Mouse (Mus musculus): ENCODE results near the gene Tbl1x. TPM values are rescaled to one million over a fixed set of nuclear protein-coding genes. Genes with fewer than 3 reads are reported as not detected.

The Tbl1x gene
- polyA plus RNA-seq, 1 experiment from 2014 or later, result 51.8 TPM

GRCm38 (mm10) chrX:77544550-77544949 lies 33.7 kb downstream of the Tbl1x start:
- Histone ChIP-seq H3K4me1 (peaks cover 67% of the 10 kb centered on the region), H3K4me3 (no peak overlapping the region), H3K36me3 (no peaks in the 10 kb centered on the region), H3K4me2 (no peak overlapping the region), H3K27ac (replicated peaks) (no peak overlapping the region), H3K9ac (no peak overlapping the region), H3K27me3 (replicated peaks) (no peaks in the 10 kb centered on the region), H3K9me3 (no peaks in the 10 kb centered on the region)
- ATAC-seq (ENCODE audit: extremely low read depth, insufficient number of reproducible peaks, low FRiP score, low TSS enrichment), result no peak
- 76% methylated on average over 4 of the region's 4 CpGs for WGBS

- Histone ChIP-seq H3K27me3 (replicated peaks) (no peaks in the 10 kb centered on the region), H3K4me1 (peaks cover 75% of the 10 kb centered on the region), H3K36me3 (no peaks in the 10 kb centered on the region), H3K9me3 (no peaks in the 10 kb centered on the region), H3K4me3 (no peak overlapping the region), H3K4me2 (no peak overlapping the region), H3K9ac (0 out of 2 replicates have a peak overlapping the region, but pooled peaks have one; percentile 10), H3K27ac (replicated peaks) (0 out of 2 replicates have a peak overlapping the region, but pooled peaks have one; percentile 1)
- no peak for ATAC-seq (ENCODE audit: extremely low read depth, insufficient number of reproducible peaks, low FRiP score, low TSS enrichment)
These were observed 34.7 kb downstream of the Tbl1x start for GRCm38 (mm10) chrX:77545362-77546078.

- peaks cover 76% of the 10 kb centered on the region for H3K4me1 ChIP-seq
- no peak overlapping the region for H3K9ac ChIP-seq
- H3K4me2 ChIP-seq, result no peak overlapping the region
- ATAC-seq (ENCODE audit: extremely low read depth, insufficient number of reproducible peaks, low FRiP score, low TSS enrichment), result no peak
- H3K36me3 ChIP-seq, result no peaks in the 10 kb centered on the region
- H3K27ac ChIP-seq (replicated peaks), result peak overlapping the region; percentile 36
- no peak overlapping the region for H3K4me3 ChIP-seq
- WGBS, result 67% methylated on average over 1 of the region's 1 CpGs
- H3K9me3 ChIP-seq, result no peaks in the 10 kb centered on the region
- H3K27me3 ChIP-seq (replicated peaks), result no peaks in the 10 kb centered on the region
These were observed 35.6 kb downstream of the Tbl1x start for GRCm38 (mm10) chrX:77546448-77546847.

DNA sequence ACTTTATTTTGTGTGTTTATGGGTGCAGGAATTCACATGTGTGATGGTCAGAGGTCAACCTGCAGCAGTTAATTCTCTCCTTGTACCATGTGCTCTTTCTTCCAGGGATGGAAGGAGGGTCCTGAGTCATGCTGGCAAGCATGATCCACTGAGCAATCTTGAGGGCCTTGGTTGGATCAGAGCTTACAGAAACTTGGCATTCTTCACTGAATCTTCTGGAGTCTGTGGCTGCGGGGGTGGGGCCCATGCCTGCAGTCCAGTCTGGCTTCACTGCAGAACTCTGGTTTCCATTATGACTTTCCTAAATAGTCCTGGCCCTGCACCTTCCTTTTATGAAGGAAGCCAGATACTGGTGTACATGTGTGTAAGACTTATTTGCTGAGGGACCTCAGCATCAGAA lies 38.1 kb downstream of the Tbl1x start:
- Histone ChIP-seq H3K4me2 (no peak overlapping the region), H3K9ac (no peak overlapping the region), H3K4me3 (no peak overlapping the region), H3K27ac (replicated peaks) (0 out of 2 replicates have a peak overlapping the region, but pooled peaks have one; percentile 36), H3K9me3 (no peaks in the 10 kb centered on the region), H3K4me1 (peaks cover 84% of the 10 kb centered on the region), H3K27me3 (replicated peaks) (no peaks in the 10 kb centered on the region), H3K36me3 (no peaks in the 10 kb centered on the region)
- ATAC-seq (ENCODE audit: extremely low read depth, insufficient number of reproducible peaks, low FRiP score, low TSS enrichment), result no peak
- WGBS, result 71% methylated on average over 1 of the region's 1 CpGs

DNA sequence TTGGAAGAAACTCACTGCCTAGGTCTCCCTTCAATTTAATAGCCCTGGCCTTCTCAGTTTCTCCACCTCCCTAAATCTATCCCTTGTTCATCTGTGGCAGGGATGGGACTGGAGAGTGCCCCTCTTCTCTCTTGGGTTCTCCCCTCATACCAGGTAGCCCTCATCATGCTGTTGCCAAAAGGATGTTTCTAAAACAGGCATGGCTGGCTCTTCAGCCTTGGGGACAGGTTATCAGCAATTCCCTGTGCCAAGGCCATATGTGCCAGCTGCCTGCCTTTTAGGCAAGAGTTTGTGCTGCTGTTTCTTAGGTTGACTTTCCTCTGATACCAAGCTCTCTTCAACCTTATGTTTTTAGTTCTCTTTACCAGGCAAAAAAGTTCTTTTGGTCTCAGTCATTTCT lies 39.6 kb downstream of the Tbl1x start:
- no peaks in the 10 kb centered on the region for H3K36me3 ChIP-seq
- H3K4me3 ChIP-seq, result no peak overlapping the region
- no peaks in the 10 kb centered on the region for H3K9me3 ChIP-seq
- H3K4me2 ChIP-seq, result no peak overlapping the region
- no peak overlapping the region for H3K27ac ChIP-seq (replicated peaks)
- peaks cover 69% of the 10 kb centered on the region for H3K4me1 ChIP-seq
- no peak overlapping the region for H3K9ac ChIP-seq
- H3K27me3 ChIP-seq (replicated peaks), result no peaks in the 10 kb centered on the region
- no peak for ATAC-seq (ENCODE audit: extremely low read depth, insufficient number of reproducible peaks, low FRiP score, low TSS enrichment)

GRCm38 (mm10) chrX:77551306-77551705 lies 40.5 kb downstream of the Tbl1x start:
- ATAC-seq (ENCODE audit: extremely low read depth, insufficient number of reproducible peaks, low FRiP score, low TSS enrichment), result no peak
- no peaks in the 10 kb centered on the region for H3K9me3 ChIP-seq
- no peaks in the 10 kb centered on the region for H3K27me3 ChIP-seq (replicated peaks)
- H3K4me3 ChIP-seq, result no peak overlapping the region
- H3K9ac ChIP-seq, result no peak overlapping the region
- peak overlapping the region; percentile 49; the same call in 1 of the 2 replicates for H3K27ac ChIP-seq (replicated peaks)
- H3K4me2 ChIP-seq, result no peak overlapping the region
- no peaks in the 10 kb centered on the region for H3K36me3 ChIP-seq
- peaks cover 60% of the 10 kb centered on the region for H3K4me1 ChIP-seq

DNA sequence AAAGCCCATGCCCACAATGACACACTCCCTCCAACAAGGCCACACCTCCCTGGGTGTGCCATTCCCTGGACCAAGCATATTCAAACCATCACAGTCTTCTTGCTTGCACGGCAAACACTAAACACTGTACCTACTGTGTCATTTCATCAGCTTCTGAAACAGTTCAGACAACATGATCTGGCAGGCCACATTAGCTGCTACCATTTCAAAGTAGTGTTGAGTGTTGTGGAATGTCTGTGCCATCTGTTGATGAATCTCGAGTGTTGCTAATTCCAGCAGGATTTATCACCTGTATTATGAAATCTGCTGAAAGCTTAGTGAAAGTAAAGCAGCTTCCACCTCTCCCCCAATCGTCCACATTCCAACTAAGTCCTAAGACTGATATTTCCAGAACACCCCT lies 41.3 kb downstream of the Tbl1x start:
- H3K27me3 ChIP-seq (replicated peaks), result no peaks in the 10 kb centered on the region
- H3K9me3 ChIP-seq, result no peaks in the 10 kb centered on the region
- H3K9ac ChIP-seq, result no peak overlapping the region
- H3K27ac ChIP-seq (replicated peaks), result peak overlapping the region; percentile 49
- no peaks in the 10 kb centered on the region for H3K36me3 ChIP-seq
- no peak overlapping the region for H3K4me3 ChIP-seq
- ATAC-seq (ENCODE audit: extremely low read depth, insufficient number of reproducible peaks, low FRiP score, low TSS enrichment), result no peak; the same call in 1 of the 2 replicates
- peaks cover 52% of the 10 kb centered on the region for H3K4me1 ChIP-seq
- 35% methylated on average over 3 of the region's 3 CpGs for WGBS
- no peak overlapping the region for H3K4me2 ChIP-seq

DNA sequence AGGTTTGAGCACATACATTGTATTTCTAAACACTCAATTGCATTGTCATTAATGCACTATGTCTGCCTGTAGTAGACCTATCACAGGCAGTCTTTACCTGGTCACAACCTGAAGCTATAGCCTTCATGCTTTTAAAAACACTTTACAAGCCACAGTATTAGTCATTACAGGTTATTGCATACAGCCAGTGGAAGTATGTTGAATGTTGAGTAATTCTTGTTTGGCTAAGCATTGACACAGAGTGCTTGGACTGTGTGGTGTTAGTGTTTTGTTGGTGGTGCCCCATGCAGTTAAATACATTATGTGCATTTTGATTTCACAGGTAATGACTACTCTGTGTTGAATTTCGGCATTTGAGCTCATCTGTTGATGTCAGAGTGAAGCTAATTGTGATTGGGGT lies 45.2 kb downstream of the Tbl1x start:
- no peak for ATAC-seq (ENCODE audit: extremely low read depth, insufficient number of reproducible peaks, low FRiP score, low TSS enrichment)
- Histone ChIP-seq H3K4me3 (no peak overlapping the region), H3K9me3 (no peaks in the 10 kb centered on the region), H3K4me1 (peaks cover 39% of the 10 kb centered on the region), H3K27me3 (replicated peaks) (no peaks in the 10 kb centered on the region), H3K4me2 (no peak overlapping the region), H3K36me3 (peaks cover 5% of the 10 kb centered on the region; the same call in 1 of the 2 replicates), H3K9ac (no peak overlapping the region), H3K27ac (replicated peaks) (no peak overlapping the region)
- WGBS, result 60% methylated on average over 1 of the region's 1 CpGs

DNA sequence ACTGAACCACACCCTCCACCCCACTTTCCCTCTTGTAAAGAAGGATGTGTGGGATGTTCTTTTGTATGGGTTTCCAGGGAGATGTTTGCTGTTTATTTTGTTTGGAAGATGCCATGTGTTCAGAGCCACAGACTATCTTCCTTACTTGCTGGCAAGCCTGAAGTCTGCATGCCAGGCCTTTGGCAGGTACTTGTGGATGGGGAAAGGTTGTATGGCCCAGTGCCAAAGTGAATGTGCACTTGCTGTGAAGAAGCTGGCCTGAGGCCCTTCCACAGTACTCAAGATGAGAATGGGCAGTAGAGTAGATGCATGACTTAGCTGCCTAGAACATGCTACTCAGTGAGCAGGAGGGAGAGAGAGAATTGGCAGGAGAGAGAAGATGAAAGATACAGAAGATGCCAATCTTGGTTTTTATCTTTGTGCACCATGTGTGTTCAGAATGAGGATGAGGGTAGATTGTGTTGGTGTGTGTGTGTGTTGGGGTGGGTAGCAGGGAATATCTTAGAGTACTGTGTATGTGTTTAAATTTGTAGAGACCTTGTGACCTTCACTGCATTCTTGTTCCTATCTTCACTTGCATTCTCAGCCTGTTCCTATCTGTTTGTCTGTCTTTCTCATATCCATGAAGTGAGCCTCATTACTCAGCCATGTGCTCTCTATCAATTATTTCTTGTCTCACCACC lies 48.5 kb downstream of the Tbl1x start:
- no peaks in the 10 kb centered on the region for H3K9me3 ChIP-seq
- no peak overlapping the region for H3K4me3 ChIP-seq
- H3K4me2 ChIP-seq, result no peak overlapping the region
- H3K9ac ChIP-seq, result no peak overlapping the region
- H3K36me3 ChIP-seq, result peaks cover 9% of the 10 kb centered on the region; the same call in 1 of the 2 replicates
- H3K4me1 ChIP-seq, result peaks cover 27% of the 10 kb centered on the region
- no peak for ATAC-seq (ENCODE audit: extremely low read depth, insufficient number of reproducible peaks, low FRiP score, low TSS enrichment)
- no peaks in the 10 kb centered on the region for H3K27me3 ChIP-seq (replicated peaks)
- no peak overlapping the region for H3K27ac ChIP-seq (replicated peaks)

DNA sequence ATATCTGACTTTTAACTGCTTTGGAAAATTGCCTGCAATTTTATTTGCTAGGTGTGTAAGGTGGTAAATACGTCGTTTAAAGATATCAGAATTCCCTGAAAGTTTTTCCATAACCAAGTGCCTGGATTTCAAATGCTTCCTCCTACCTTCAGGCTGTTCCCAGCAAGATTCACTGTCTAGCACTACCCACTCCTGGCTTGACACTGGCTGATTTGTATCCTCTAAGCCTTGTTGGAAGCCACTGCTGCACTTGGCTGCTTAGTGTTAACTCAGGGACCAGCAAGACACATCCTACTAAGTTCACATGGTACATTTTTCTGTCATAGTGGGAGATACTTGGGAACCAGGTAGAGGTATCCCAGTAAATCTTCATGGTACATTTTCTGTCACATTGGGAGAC lies 52.8 kb downstream of the Tbl1x start:
- H3K27ac ChIP-seq (replicated peaks), result no peak overlapping the region
- H3K4me1 ChIP-seq, result peaks cover 22% of the 10 kb centered on the region
- no peak overlapping the region for H3K4me2 ChIP-seq
- H3K36me3 ChIP-seq, result peaks cover 9% of the 10 kb centered on the region; the same call in 1 of the 2 replicates
- no peak for ATAC-seq (ENCODE audit: extremely low read depth, insufficient number of reproducible peaks, low FRiP score, low TSS enrichment)
- whole genome bisulfite sequencing, result 77% methylated on average over 2 of the region's 2 CpGs
- H3K4me3 ChIP-seq, result no peak overlapping the region
- H3K9me3 ChIP-seq, result no peaks in the 10 kb centered on the region
- H3K9ac ChIP-seq, result no peak overlapping the region
- H3K27me3 ChIP-seq (replicated peaks), result no peaks in the 10 kb centered on the region

DNA sequence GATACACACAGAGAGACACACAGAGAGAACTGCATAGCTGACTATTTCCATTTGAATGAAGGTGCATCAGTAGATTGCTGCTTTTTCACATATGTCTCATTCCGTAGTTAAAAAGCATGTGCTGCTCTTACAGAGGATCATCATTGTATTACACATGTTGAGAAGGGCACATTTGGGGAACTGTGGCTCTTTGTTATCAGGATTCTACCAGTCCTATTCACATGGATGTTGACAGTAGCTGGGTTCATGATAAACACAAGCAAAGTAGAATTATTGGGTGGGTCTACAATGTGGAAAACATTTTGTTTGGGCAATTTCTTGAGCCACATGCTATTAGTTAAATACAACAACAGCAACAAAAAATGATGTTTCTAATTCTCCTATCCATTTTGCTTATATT lies 55.9 kb downstream of the Tbl1x start:
- Histone ChIP-seq H3K9me3 (no peaks in the 10 kb centered on the region), H3K4me2 (no peak overlapping the region), H3K27me3 (replicated peaks) (no peaks in the 10 kb centered on the region), H3K4me1 (peaks cover 18% of the 10 kb centered on the region; the same call in 1 of the 2 replicates), H3K9ac (no peak overlapping the region), H3K36me3 (no peaks in the 10 kb centered on the region), H3K4me3 (no peak overlapping the region), H3K27ac (replicated peaks) (no peak overlapping the region)
- 68% methylated on average over 1 of the region's 1 CpGs for WGBS
- no peak for ATAC-seq (ENCODE audit: extremely low read depth, insufficient number of reproducible peaks, low FRiP score, low TSS enrichment)

- Histone ChIP-seq H3K9ac (no peak overlapping the region), H3K4me2 (no peak overlapping the region), H3K4me1 (peaks cover 18% of the 10 kb centered on the region; the same call in 1 of the 2 replicates), H3K4me3 (no peak overlapping the region), H3K27ac (replicated peaks) (no peak overlapping the region), H3K36me3 (no peaks in the 10 kb centered on the region), H3K9me3 (no peaks in the 10 kb centered on the region), H3K27me3 (replicated peaks) (no peaks in the 10 kb centered on the region)
- WGBS, result 50% methylated on average over 2 of the region's 2 CpGs
- no peak for ATAC-seq (ENCODE audit: extremely low read depth, insufficient number of reproducible peaks, low FRiP score, low TSS enrichment)
These were observed 57.2 kb downstream of the Tbl1x start for GRCm38 (mm10) chrX:77568013-77568412.
